Mouse (Mus musculus) 416B (cell line): ENCODE results near the gene Tapbpl.

Experiments
- DNase-seq: peaks from one replicate; pipeline ENCODE4 v3.0.0; 2011; ENCODE audit warnings: low read depth

The Tapbpl gene

DNA sequence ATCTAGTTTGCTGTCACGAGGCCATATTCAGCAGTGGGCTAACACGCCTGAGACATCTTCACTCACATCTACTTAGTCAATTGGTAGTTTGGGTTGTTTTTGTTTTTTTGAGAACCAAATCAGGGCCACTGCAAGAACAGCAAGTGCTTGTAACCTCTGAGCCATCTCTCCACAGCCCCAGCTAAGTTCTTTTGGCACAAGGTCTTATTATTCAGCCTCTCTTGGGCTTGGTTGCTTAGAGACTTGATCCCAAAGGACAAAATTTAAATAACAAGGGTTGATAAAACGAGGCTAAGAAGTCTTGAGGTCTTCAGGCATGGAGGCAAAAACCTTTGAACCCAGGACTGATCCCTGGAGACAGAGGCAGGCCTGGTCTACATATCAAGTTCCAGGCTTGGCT, 35.4 kb downstream of the Tapbpl start:
- no peak for DNase-seq

DNA sequence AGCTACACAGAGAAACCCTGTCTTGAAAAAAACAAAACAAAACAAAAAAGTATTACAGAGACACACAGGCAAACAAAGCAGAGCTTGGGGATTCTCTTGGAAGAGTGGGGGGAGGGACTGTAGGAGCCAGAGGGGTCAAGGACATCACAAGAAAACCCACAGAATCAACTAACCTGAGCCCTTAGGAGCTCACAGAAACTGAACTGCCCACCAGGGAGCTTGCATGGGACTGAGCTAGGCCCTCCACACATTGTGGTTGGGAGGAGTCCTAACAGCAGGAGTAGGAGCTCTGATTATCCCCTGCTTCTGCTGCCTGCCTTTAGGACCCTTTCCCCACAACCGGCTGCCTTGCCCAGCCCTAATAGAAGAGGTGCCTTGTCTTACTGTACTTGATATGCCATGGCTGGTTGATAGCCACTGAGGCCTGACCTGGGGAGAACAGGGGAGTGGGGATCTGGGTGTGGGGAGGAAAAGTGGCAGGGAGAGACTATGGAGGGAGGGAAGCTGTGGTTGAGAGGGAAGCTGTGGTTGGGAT, 36.1 kb downstream of the Tapbpl start:
- DNase-seq: no peak

DNA sequence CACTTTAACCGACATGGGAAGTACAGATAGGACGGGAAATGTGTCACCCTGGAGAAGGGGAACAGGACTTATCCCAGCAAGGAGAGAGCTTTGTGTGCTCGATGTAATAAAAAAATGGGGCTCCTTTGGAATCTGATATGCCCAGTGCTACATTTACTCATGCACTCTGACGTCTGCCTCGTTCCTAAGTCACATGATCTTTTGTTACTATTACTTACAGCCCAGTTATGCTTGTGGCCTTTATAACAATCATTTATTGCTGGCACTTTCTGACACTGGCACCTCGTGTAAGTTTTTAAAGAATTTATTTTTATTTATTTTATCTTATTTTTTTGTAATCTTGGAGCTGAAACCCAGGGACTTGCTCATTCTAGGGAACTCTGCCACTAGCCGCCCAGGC, 38.3 kb downstream of the Tapbpl start:
- peak; percentile 68 for DNase-seq

DNA sequence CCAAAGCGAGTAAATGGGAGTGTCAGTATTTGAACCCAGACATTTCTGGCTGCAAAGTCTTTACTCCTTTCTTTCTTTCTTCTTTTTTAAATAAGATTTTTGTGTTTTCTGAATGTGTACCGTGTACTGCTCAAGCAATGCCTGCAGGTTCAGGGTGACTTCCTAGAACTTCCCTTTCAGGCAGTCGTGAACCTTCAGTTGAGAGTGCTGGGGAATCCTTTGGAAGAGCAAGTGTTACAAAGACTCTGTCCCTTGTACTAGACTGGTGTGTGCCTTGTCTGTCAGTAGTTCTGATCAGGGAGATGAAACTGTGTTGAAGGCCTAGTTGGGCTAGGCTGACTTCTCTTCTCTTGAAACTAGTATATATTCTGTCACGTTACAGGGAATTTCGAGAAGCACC, 38.8 kb downstream of the Tapbpl start:
- peak; percentile 46 for DNase-seq

DNA sequence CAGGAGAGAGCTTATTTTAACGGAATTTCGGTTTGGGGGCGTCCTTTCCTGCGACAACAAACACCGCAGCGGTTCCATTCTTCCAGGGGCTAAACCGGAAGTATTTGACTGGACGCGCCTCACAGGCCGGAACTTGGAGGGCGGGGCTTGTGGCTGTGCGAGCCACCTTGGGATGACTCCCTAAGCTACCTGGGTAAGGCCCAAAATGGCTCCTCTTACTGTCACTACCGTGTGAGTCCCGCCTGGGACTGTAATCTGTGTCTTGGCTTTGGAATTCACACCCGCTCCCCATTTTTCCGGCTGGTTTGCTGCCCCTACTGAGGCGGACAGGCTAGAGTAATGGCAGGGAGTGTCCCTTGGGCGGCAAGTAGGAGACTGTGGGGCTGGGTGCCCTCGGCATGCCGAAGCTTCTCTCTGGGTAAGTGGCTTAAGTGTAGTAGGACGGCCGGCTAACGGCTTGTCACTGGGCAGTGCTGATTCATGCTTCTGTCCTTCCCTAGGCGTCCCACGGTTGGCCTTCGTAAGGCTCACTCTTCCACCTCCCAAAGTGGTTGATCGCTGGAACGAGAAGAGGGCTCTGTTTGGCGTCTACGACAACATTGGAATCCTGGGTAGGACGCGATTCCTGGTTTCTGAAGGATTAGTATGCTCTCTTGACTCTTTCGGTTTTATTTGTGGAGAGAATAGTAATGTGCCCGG, 39.5 kb downstream of the Tapbpl start:
- DNase-seq: peak; percentile 97

DNA sequence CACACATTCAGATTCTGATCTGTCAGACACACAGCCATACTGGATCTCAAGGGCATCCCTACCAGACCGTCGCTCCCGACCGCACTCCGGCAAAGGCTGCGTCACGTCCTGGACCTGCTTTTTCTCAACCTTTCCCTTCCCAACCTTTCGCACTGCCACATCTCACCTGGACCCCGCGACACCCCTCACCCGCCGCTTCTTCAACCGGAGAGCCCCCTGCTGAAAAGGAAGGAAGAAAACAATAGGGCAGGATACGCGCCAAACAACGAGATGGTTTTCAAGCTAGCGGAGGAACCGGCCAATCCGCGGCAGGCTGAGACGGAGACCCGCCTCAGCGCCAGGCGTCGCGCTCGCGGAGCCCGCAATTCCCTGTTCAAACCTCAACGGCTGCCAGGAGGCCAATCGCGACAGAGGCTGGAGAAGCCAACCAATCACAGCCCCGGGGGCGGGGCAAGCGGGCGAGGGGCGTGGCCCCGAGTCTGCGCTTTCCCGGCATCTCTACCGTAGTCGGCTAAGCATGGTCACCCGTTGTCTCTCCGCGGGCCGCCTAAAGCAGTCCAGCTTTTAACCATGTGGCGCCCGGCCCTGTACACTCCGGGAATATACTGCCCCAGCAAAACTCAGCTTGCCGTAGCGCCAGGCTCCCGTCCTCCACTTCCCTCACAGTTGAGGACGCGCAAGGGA, 40.2 kb downstream of the Tapbpl start, which contains the start of the genes Ncapd2 and Mrpl51:
Gene Ncapd2, minus strand, starts transcription at position 370 of the 684 bp plus-strand sequence.
Gene Mrpl51, plus strand, starts transcription at position 470 of the 684 bp plus-strand sequence.
- DNase-seq: peak; percentile 98

DNA sequence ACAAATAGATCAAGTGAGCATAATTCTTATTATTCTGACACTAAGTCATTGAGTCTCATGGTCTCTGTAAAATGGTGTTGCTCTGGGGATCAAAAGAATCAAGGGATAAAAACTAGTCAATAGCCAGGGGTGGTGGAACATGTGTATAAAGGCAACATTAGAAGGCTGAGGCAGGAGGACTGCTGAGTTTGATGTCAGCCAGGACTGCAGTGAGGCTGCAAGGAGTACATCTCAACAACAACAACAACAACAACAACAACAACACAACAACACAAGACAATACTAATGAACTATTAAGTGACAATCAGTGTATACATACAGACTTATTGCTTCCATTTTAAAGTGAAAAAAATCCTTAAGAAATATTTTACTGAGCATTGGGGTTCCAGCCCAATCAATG, 40.8 kb downstream of the Tapbpl start:
- peak; percentile 28 for DNase-seq

DNA sequence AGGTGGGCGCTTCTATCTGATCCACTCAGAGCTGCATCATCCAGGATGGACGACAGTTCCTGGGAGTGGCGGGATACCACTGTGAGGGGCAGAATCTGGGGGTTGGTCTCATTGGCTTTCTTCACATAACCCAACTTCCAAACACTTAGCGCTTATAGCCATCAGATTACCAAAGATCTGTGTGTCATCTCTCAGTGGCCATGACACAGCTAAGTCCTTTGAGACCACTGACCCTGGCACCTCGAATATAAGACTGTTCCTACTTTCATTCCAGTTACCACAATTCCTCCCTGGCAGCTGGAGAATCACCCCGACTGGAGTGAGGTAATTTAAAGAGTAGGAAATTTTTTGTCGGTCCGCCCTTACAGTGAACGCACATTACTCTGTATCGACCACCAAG, 45.5 kb downstream of the Tapbpl start:
- no peak for DNase-seq

DNA sequence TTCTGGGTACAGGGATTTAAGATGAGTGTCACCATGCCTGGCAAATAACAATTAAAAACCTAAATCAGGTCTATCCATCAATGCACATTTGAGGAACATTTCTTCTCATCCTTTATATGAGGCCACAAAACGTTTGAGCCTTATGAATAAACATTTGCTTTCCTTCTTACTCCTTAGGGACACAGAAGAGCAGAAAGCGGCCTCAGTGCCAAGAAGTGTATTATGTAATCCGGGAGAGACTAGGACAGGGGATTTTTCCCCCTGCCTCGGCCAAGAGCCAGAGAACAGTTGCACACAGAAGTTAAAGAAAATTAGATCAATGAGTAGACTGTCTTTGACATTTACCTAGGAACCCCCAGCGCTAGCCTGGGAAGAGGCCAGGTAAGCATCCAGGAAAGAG, 49.5 kb downstream of the Tapbpl start:
- no peak for DNase-seq

DNA sequence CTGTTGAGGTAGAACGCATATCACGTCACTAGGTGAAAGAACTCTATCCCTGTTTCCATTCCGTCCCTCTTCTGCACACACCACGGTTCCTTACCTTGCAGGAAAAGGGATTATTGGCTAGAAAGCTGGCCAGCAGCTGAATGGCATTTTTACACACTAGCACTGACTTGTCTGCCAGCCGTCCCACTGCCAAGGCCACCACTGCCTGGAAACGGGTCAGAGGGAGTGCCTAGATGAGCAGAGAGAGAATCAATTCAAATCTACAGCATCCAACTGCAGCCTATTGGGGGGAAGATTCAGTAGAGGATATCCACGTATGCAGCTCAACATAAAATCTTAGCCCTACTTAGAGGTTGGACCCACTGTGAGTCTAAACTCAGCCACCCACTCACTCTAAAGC, 52.1 kb downstream of the Tapbpl start:
- DNase-seq: no peak

DNA sequence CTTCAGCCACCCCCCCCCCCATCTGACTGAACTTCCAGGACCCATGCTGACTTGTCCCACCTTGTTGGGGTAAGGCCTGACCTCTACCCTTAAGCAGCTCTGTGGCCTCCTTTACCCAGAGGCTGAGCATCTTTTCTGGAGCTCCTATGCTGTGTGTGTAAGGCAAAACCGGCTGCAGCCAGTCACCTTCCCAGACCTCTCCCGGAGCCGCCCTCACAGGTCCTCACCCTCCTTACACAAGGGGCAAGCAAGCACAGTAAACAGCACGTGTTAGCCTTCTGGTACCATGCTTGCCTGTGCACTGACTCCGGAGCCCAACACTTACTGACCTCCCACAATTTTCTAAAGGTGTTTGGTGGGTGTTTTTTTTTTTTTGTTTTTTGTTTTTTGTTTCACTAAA, 56.2 kb downstream of the Tapbpl start:
- no peak for DNase-seq
